Mouse (Mus musculus) liver (tissue): ENCODE measurements around the gene Slc35e1.

Experiments
- DNase-seq: peaks from one replicate; pipeline ENCODE4 v3.0.0-alpha.2; 2020; ENCODE audit warnings: mixed read lengths

The Slc35e1 gene

DNA sequence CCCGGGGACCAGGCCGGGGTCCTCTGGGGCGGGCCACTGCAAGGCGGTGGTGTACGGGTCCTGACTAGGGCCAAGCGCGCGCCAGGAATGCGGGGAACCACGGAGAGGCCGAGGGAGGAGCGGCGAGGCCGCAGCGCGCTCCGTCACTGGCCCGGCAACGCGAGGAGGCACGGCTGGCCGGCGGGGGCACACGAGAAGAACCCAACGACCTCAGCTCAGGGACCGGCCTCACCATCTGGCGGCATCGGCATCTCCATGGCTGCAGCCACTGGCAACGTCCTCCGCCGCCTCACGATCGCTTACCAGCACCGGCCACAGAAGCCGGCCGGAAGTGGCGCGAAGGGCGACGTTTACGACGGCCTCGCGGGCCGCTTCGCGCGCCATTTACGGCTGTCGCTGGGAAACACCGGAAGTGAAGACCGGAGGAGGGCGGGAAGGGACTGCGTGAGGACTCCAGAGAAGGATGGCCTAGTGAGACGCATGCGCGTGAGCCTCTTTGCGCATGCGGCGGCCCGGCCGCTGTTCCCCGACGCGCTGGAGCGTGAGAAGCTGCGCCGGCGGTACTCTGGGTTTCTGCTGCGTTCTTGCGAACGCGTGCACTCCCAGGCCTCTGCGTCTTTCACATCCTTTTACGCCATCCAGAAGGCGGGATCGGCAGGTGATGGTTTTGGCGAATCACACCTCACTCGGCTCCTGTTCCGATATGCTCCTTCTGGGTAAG lies 17.4 kb downstream of the Slc35e1 start, which contains the start of gene Cherp:
Gene Cherp (minus strand): TSS at position 401 of the 721 bp plus-strand sequence.
- DNase-seq, result peak; percentile 96

DNA sequence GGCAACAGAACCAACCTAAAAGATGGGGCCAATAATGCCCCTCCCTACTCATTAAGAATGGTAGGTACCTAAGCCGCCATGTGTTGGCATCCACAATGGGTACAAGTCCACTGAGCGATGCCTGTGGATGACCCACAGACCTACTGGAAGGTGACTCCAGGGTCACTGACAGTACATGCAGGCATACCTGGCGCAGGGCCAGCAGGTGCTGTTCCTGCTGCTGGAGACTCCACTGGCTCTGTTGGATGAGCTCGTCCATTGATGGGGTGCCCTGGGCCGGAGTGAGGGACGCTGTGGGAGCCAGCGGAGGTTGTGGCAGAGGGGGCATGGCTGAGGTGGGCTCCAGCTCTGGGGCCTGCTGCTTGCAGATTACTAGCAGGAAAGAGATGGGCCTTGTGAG lies 21.7 kb downstream of the Slc35e1 start:
- no peak for DNase-seq

DNA sequence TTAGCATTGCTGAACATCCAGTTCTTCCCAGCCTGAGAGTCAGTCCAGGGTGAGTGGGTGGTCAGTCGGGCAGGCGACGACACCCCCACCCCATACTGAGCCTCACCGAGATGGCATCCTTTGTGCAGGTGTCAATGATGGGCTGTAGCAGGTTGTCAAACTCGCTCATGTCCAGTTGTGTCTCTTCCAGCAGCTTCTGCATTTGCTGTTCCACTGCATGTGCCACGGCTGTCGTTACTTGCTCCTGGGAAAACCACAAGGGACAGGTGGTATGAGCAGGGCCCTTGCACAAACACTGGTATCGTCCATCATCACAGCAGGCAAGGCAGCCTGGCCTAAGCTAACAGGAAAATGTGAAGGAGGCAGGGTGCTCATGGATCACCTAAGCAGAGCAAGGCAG lies 22.4 kb downstream of the Slc35e1 start:
- DNase-seq, result no peak

DNA sequence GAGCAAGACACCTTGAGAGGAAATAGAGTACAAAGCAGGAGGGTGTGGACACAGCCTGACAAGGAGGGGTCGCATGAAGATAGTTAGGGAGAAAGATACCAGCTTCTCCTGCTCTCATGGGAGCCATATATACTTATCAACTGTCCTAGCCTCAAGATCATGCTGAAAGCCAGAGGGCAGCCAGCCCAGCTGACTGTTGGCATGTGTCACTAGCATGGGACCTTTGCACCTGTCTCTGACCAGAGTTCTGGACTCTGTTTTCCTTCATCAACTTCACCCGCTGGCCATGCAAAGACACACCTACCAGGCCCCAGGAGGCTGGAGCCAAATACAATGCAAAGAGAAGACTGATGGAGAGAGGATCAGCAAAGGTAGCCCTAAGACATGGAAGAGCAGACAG lies 23.2 kb downstream of the Slc35e1 start:
- no peak for DNase-seq

DNA sequence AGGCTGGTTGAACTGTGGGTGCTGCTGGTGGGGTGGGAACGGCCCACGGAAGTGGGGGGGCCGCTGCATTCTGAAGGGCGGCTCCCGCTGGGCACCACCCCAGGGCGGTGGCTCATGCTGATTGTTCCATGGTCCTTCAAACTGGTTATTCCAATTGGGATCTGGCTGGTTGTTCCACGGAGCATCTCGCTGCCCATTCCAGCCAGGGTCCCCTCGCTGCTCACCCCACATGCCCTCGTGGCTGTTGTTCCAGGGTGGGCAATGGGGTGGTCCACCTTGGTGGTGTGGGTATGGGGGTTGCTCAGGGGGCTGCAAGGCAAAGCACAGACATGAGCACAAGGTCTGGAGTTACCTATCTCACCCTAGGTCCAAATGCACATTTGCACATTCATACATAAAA lies 28.2 kb downstream of the Slc35e1 start:
- no peak for DNase-seq

DNA sequence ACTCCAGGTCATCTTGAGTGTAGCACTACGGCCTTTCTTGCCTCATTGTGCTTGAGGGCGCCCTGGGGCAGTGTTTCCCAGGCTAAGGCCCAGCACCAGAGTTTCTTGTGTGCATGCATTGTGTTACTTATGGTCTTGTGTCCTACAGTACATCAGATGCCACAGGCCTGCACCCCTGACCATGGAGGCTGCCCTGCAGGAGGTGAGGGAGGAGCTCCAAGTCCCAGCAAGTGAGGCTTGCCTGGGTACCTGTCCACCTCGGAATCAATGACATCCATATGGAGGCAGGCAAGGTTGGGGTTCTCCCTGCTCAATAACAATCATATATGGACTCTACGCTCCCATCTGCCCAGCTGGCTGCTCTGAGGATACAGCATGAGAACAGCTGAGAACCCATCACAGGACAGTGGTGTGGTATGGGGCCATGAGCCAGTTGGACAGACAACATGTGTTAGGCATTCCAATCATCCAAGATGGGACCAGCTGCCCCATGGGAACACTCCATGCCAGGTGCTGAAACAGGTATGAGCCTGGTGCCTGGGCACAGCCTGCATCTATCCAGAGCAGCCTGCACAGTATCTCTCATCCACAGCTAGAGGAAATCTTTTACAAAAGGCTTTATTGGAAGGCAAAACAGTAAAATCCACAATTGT lies 32.4 kb downstream of the Slc35e1 start:
- DNase-seq, result no peak

DNA sequence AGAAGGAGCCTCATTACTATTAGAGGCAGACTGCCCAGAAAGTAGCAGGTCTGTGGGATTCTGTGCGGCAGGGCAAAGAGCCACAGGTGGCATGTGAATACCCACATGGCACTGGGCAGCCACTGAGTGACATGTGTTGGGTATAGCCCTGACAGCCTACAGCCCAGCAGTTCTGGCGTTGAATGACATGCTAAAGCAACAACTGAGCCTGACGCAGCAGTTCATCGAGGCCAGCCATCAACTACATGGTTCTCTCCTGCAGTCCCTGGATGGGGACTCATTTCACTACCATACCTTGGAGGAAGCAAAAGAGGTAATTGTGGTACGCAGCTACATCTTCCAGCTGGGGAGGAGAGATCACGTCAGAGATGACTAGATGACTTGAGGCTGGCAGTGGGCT lies 34.0 kb downstream of the Slc35e1 start:
- no peak for DNase-seq

DNA sequence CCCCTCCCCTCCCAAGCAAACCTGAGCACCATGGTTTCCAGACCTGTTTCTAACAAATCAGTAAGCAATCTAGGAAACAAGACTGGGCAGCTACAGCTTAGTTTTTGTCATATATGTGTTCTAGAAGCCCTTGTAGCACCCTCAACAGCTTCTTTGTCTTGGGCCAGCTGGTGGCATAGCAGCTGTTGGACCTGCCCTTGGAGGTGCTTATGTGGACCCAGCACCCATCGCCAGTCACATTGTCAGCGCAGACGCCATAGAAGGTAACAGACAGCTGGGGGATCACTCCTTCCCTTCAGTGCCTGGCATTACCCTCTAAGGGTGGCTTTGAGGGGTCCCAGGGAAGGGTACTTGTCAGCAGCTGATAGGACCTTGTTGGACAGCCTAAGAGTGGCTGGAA lies 34.6 kb downstream of the Slc35e1 start:
- DNase-seq, result no peak

DNA sequence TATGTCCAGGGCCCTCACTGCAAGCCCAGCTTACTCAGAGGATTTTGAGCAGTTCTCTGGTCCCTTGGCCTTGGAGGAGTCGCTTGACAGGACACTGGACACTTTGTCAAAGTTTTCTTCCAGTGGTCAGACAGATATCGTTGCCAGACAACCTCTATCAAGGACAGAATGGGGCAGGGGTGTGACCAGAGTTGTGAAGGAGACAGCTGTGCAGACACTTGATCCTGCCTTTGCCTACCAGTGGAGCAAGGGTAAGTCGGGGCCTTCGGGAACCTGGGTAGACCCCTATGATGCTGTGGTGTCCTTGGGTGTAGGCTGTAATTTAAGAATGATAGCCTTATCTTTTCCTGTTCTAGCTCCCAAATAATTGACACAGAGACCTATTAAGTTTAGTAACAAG lies 37.1 kb downstream of the Slc35e1 start:
- no peak for DNase-seq

DNA sequence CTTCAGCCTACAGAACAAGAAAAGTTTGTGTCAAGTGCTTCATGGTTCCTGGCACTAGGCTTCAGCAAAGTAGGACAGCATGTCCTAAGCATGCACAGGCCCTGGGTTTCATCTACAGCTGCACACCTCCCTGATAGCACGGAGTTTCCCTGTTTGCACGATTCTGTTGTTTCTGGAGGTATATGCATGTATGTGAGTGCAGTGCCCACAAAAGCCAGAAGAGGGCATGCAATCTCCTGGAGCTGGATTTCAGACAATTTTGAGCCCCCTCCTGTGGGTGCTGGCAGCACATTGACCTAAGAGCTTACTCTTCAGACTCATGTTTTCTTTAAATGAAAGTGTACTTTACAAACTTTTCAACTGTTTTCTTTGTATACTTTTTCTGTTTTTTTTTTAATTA lies 38.5 kb downstream of the Slc35e1 start:
- DNase-seq, result no peak

DNA sequence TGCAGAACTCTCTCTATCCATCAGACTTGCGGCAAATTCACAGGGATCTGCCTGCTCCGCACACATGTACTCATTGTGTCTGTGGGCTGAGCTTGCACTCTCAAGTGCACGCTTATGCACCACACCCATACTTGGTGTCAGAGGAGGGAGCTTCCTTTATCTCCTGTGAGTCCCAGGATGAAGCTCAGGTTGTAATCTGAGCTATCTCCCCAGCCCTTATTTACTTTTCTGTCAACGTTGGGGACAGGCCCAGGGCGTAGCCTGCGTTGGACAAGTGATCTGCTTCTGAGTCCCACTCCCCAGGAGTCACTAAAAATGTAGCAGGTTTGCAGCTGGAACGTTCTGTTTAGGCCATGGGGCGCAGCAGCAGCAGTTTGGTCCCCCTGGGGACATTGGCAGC lies 40.9 kb downstream of the Slc35e1 start:
- peak; percentile 29 for DNase-seq

DNA sequence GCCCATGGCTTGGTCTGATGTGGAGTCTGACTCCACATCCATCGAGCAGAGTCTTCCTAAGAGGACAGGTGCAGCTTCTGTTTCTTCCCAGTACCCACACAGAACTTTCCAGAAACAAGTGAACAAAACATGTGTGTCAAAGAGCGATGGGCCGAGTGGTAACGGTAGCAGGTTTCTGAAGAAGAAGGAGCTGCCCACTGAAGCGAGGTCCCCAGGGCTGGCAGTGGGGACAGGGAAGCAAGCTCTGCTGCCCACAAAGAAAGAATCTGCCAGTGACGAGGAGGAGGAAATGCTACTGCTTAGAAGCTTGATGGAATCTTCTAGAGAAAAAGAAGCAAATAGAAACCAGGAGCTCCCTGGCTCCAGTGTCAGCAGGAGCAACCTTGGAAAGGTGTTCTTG lies 47.3 kb downstream of the Slc35e1 start:
- no peak for DNase-seq

DNA sequence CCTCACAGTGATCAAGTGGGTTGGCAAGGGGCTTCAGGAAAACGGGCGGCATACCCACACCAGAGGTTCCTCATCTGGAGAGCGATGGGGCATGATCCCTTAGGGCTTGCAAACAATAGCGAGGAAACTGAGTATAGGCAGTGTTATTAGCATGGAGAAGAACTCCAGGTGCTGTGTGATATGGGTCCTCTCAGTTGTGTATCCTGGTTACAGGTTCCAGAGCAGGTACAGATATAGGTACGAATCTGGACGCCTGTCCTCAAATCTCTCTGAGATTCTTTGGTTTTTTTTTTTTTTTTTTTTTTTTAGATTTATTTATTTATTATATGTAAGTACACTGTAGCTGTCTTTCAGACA lies 48.4 kb downstream of the Slc35e1 start:
- no peak for DNase-seq

DNA sequence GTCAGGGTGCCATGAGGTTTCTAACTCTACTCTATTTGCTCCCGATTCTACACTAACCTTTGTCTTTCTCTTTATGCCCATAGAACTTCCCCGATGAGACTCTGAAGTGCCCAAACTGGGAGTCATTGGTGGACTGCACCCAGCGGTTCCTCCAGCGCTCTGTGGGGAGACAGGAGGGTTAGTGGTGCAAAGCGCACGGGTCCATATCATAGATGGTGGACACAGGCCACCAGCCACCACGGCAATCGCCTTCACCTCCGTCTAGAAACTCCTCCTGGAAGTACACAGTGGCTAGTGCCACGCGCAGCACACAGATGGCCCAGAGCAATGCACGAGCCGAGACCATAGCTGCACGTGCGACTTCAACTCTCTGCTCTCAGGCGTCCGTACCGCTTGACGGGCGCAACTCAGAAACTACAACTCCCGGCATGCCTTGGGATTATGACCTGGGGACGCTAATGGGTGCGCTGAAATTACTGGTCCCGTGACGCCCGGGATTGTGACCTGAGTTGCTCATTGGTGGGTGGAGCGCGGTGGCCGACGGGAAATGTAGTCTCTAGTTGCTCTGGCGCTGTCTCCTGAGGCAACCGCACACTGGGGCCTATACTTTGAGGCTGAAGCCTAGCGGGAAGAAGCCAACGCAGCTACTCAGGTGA lies 48.9 kb downstream of the Slc35e1 start, which contains the start of the genes Calr3 and 1700030K09Rik:
Gene Calr3 (minus strand): TSS at position 533 of the 656 bp plus-strand sequence.
Gene 1700030K09Rik (plus strand): TSS at position 543 of the 656 bp plus-strand sequence.
- DNase-seq, result peak; percentile 96

DNA sequence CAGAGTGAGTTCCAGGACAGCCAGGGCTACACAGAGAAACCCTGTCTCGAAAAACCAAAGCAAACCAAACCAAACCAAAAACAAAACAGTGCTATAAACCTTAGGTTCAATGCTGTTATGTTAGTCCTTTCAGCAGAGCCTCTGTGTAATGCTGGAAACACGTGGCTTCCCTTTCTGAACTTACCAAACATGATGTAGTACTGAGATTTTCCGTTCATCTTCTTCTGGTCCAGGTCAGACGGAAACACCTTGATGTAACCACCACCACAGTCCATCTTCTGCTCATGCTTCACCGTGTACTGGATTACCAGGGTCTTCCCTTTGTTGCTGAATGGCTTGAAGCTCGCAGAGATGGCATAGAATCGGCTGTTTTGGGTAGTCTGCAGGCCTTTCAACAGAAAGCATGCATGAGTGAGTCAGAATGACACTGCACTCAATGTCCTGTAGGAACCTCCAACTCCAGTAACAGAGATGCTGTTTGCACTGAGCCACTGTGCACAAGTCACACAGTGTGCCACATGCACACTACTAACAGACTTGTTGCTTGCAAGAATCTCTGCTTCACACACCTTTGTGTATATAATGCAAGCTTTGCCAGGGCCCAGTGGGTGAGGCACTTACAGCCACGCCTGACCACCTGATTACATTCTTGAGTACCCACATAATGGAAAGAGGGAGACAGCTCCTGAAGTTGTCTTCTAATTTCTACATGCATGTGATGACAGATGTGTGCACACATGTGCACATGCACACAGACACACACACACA lies 54.0 kb downstream of the Slc35e1 start:
- DNase-seq, result no peak

DNA sequence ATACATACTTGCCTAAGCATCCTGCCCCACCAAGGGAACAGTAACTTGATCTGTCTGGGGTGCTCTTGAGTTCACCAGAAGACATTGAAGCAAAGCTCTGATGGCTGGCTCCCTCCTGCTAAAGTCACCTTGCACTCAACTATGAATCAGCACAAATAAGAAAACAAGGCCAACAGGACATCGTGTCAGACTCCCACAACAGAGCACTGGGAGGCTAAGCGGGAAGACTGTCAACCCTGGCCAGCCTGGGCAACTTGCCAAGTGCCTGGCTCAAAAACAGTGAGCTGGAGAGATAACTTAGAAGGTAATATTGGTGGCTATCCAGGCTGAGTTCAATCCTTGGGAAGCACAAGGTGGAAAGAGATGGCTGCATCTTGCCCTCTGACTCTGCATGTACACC lies 57.5 kb downstream of the Slc35e1 start:
- DNase-seq, result peak; percentile 41
